Mouse (Mus musculus) embryonic fibroblast, embryonic 13.5 days (primary cell): ENCODE results near the gene Pigt. TPM values are rescaled to one million over a fixed set of nuclear protein-coding genes. Genes with fewer than 3 reads are reported as not detected.

Experiments used
- H3K27ac ChIP-seq: 2 replicates; pipeline ENCODE4 v1.5.1; 2012; ENCODE audit warnings: low read length, control low read depth, inconsistent platforms; ENCODE audit not compliant: insufficient read depth
- H3K4me1 ChIP-seq: 2 replicates; pipeline ENCODE4 v1.6.1; 2011; ENCODE audit warnings: low read length; ENCODE audit not compliant: control insufficient read depth, insufficient read depth
- H3K4me3 ChIP-seq: 2 replicates; pipeline ENCODE4 v1.5.1; 2011; ENCODE audit warnings: mild to moderate bottlenecking, control low read depth, low read length; ENCODE audit not compliant: insufficient read depth
- CTCF ChIP-seq: IDR thresholded peaks from 2 replicates; pipeline ENCODE4 v1.5.1; 2011; ENCODE audit warnings: mild to moderate bottlenecking, control low read depth, low read length, moderate library complexity, borderline replicate concordance; ENCODE audit not compliant: insufficient read depth
- POLR2A ChIP-seq: IDR thresholded peaks from 2 replicates; pipeline ENCODE4 v1.6.1; 2011; ENCODE audit warnings: low read depth, mild to moderate bottlenecking, control low read depth, low read length, moderate library complexity
- polyA plus RNA-seq: library from polyadenylated mRNA; stranded (reverse); fragments of >200 nt; gene quantifications from 2 replicates; pipeline ENCODE4 v1.2.4, GENCODE M21; 2011; ENCODE audit warnings: low read depth; ENCODE audit not compliant: missing spikeins, insufficient read length

Pigt gene
- polyA plus RNA-seq, 1 experiment = 66.3 TPM

GRCm38 (mm10) chr2:164486258-164487114, 10.8 kb upstream of the Pigt start:
- H3K27ac ChIP-seq = no peak overlapping the region
- H3K4me3 ChIP-seq = peak overlapping the region; percentile 72
- TF ChIP-seq POLR2A = peak; percentile 27; the same call in 1 of the 2 replicates
- no peak for TF ChIP-seq CTCF
- no peaks in the 10 kb centered on the region for H3K4me1 ChIP-seq

- Histone ChIP-seq H3K4me3 (peak overlapping the region; percentile 72), H3K4me1 (no peaks in the 10 kb centered on the region), H3K27ac (no peak overlapping the region)
- no peak for TF ChIP-seq CTCF
Measured at GRCm38 (mm10) chr2:164487115-164487527, 10.2 kb upstream of the Pigt start.

- no peaks in the 10 kb centered on the region for H3K4me1 ChIP-seq
- no peak for TF ChIP-seq CTCF
- TF ChIP-seq POLR2A = no peak
- no peak overlapping the region for H3K27ac ChIP-seq
- H3K4me3 ChIP-seq = no peak overlapping the region; the same call in 1 of the 2 replicates
Measured at GRCm38 (mm10) chr2:164487812-164488211, 9.5 kb upstream of the Pigt start.

- H3K4me3 ChIP-seq = no peak overlapping the region
- H3K27ac ChIP-seq = no peak overlapping the region
- H3K4me1 ChIP-seq = no peaks in the 10 kb centered on the region
- TF ChIP-seq POLR2A = no peak
- no peak for TF ChIP-seq CTCF
Measured at GRCm38 (mm10) chr2:164494126-164494525, 3.2 kb upstream of the Pigt start.

GRCm38 (mm10) chr2:164496331-164496730, 989 bp upstream of the Pigt start:
- Histone ChIP-seq H3K4me3 (no peak overlapping the region), H3K4me1 (no peaks in the 10 kb centered on the region), H3K27ac (no peak overlapping the region)
- TF ChIP-seq POLR2A (no peak), CTCF (no peak)

GRCm38 (mm10) chr2:164497691-164498268, 460 bp downstream of the Pigt start:
- H3K27ac ChIP-seq = no peak overlapping the region

GRCm38 (mm10) chr2:164499317-164499716, 2.0 kb downstream of the Pigt start:
- Histone ChIP-seq H3K4me3 (no peak overlapping the region), H3K4me1 (no peaks in the 10 kb centered on the region), H3K27ac (no peak overlapping the region)
- no peak for TF ChIP-seq POLR2A
- no peak for TF ChIP-seq CTCF

More at GRCm38 (mm10) chr2:164497691-164498268, 460 bp downstream of the Pigt start:
- Histone ChIP-seq H3K4me3 (peak overlapping the region; percentile 82), H3K4me1 (no peaks in the 10 kb centered on the region)
- TF ChIP-seq CTCF (no peak), POLR2A (no peak)

- no peak overlapping the region for H3K4me3 ChIP-seq
- no peak overlapping the region for H3K27ac ChIP-seq
- no peaks in the 10 kb centered on the region for H3K4me1 ChIP-seq
- TF ChIP-seq CTCF (no peak), POLR2A (no peak)
Measured at GRCm38 (mm10) chr2:164500511-164500910, 3.2 kb downstream of the Pigt start.

GRCm38 (mm10) chr2:164504919-164505318, 7.6 kb downstream of the Pigt start:
- Histone ChIP-seq H3K4me1 (no peaks in the 10 kb centered on the region), H3K27ac (no peak overlapping the region), H3K4me3 (no peak overlapping the region)
- TF ChIP-seq CTCF = no peak
- no peak for TF ChIP-seq POLR2A
